Mouse (Mus musculus): ENCODE results near the gene Kctd7.

Gene Kctd7

DNA sequence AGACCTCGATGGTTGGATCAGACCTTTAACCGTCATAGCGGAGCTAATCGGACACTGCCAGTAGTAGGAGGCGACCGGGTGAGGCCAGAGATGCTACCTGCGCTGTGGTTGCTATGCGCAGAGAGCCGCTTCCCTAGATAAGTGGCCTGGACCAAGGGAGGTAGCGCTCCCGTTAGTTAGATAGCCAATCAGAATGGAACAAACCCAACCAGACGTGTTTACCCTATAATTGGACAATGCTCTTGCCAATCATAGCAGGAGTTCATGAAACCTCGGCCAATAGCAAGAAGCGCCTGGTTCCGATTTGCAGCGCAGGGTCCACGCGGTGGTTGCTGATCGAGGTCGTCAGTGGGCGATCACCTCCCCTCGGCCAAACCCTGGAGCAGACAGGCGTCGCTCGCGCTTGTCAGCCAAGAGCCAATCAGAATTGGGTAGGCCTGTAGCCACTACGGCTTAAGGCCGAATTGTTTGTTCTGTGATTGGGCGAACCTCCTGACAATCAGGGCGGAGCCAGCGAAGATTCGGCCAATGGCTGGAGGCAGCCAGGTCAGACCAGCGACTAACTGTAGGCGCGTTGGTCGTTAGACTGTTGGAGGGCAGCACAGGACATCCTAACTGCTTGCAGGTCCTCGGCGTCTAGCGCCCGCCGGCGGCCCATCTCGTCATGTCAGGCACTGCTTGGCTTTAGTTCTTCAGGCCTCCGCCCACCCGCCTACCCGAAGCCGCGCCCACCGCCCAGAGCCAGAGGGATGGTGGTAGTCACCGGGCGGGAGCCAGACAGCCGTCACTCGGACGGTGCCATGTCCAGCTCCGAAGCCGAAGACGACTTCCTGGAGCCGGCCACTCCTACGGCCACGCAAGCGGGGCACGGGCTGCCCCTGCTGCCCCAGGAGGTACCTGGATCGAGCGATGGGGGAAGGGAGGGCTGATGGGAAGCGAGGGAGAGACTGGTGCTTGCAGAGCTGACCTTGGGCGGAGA is at the start of gene Kctd7:
Gene Kctd7 (plus strand): TSS at position 528 of the 979 bp plus-strand sequence.
- DNase-seq: peak; percentile 98

DNA sequence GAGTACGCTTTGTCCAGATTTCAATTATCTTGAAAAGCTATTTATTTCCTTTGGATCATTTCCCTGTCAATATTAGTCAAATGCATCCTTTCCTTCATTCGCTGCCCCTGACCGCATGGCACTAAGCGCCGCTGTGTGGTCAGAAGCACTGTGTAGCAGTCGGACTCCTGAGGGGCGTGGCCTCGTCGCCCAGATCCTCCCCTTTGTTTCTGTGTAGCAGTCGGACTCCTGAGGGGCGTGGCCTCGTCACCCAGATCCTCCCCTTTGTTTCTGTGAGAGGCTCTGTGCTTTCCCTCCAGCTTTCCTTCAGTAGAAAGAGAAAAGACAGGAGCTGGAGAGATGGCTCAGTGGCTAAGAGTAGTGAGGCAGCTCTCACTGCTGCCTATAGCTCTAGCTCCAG is 47.9 kb upstream of the Kctd7 start:
- DNase-seq: no peak

DNA sequence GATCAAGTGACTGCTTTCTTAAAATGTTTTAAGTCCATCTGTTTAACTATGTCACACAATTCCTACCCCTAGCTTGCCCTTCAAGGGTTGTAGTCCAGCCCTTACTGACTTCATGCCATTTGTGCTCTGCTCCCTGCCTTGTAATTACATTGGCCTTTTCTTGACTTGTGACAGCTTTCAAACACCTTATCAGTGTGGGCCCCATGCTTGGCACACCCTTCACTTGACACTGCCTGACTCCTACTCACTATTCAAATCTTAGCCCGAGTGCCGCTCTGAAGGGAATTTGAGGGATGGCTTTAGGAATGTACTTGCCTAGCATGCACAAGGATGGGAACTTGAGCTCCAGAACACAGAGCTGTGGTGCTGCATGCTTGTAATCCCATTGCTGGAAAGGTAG is 46.8 kb upstream of the Kctd7 start:
- no peak for DNase-seq

DNA sequence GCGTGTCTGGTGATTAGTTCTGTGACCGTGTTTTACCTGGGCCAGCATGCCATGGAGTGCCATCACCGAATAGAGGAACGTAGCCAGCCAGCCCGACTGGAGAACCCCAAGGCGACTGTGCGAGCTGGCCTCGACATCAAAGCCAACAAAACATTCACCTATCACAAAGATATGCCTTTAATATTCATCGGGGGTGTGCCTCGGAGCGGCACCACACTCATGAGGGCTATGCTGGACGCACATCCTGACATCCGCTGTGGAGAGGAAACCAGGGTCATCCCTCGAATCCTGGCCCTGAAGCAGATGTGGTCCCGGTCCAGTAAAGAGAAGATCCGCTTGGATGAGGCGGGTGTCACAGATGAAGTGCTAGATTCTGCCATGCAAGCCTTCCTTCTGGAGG is 42.9 kb upstream of the Kctd7 start:
- DNase-seq: no peak

DNA sequence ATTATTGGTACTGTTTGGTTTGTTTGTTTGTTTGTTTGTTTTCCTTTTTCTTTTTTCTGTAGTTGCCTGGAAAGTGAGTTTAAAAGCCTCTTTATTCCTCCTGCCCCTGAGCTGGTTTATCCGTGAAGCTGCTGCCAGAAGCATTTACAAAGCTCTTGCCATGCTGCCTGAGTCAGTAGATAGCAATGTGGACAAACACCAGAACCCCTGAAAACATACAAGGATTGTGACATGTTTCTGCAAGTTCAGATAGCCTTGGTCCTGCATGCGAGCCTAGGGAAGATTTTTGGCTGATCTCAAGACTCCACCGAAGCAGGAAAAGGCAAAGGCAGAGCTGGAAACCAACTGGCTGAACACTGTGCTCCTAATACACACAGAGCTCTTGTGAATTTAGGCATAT is 35.3 kb upstream of the Kctd7 start:
- DNase-seq: no peak

DNA sequence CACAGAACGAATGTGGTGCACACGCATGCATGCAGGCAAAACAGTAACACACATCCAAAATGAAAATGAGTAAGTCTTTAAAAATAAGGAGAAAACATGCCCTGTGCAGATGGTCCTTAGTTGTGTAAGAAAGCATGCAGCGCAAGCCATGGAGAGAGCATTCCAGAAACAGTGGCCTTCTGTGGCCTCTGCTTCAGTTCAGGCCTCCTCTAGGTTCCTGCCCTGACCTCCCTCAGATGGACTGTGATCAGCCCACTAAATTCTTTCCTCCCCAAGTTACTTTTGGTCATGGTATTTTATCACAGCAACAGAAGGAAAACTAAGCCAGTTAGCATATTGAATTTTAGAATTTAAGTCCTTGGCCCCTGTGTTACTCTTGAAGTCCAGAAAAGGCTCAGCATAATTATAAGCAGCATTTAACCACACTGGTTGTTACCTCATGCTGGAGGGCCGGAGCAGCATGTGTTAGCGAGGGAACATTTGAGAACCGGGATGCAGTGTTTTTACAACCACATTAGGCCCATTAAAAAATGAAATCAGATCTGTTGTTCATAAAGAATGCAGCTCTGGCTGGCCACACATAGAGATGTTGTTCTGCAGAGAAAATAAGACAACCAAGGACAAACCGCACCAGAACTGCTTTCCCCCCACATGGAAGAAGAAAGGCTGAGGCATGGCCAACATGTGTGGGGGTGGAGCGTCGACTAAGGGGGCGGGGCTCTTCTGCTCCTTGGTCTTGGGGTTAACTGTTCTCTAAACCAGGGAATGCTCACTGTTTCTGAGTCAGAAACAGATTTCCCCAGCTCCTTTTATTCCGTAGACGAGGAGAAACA is 33.8 kb upstream of the Kctd7 start:
- no peak for DNase-seq

DNA sequence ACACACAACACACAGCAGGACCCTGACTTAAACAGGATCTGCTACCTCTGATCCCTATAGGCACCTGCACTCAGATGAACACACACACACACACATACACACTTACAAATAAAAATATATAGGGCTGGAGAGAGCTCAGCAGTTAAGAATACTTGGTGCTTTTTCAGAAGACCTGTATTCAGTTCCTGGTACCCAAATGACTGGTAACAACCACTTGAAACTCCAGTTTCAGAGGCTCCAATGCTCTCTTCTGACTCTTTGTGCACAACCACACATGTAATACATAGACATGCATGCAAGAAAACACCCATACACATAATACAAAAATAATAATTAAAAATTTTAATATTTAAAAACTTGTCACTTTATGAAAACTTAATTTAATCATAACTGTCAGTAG is 32.0 kb upstream of the Kctd7 start:
- no peak for DNase-seq

DNA sequence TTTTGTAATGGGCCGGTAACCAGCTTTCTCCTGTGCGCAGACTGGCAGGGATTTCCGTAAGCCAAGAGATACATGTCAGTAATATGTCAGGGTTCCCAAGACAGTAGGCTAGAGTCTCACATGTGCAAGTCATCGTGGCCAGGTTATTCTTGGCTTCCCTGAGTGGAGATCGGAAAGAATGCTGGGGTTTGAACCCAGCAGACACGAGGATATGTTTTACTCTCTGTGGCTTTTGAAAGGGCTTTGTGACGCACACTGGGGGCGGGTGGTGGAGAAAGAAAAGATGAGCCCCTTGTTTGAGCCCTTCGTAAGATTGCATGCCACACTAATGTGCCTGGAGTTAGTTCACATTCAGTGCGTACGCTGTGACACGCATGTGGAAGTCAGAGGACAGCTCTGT is 28.5 kb upstream of the Kctd7 start:
- no peak for DNase-seq

DNA sequence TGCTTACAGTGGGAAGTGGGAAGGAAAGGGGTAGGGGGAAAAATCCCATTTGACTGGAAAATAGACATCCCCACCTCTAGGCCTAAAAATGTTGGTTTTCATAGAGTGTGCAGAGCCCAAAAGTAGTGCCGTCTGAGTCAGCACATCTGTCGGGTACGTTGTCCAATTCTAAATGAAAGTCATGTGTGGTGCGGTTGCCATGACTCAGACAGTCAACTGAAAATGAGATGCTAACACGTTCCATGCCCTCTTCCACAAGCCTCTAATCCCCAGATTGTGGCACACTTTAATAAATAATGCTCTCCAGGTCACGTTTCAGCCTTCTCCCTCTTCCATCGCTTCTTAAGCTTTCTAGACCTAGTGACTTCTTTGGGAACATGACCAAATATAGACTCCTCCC is 27.8 kb upstream of the Kctd7 start:
- DNase-seq: peak; percentile 32

DNA sequence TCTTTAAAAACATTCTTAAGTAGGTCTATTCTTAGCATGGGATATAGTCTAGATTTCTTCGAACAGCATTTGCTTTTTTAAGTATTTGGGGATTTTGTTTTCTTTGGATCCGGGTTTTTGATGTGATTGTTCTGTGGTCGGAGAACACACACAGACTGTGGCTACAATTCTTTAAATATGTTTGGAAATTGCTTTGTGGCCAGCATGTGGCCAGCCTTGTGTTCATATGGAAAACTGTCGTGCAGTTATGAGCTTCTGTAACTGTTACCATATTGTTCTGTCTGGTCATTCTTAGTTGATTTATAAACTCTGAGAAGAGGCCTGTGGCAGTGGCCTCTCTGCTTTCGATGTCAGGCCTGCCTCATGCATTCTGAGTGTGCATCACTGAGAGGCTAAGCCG is 26.7 kb upstream of the Kctd7 start:
- no peak for DNase-seq

DNA sequence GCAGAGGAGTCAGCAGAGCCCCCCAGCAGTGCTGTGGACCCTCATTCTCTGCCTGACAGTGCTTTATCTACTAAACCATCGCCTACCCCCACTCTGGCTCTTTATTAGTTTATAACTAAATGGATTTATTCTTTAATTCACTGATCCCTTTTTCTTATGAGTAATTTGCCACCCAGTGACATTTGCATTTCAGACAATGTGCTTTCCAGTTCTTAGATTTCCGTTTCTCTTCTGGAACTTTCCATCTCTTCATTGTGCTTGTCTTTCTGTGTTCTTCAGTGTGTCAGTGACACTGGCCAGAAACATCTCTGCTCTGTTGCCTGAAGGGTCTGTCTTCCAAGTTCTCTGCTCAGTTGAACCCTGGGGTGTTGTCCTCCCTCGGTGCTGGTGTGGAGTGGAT is 25.4 kb upstream of the Kctd7 start:
- DNase-seq: no peak

DNA sequence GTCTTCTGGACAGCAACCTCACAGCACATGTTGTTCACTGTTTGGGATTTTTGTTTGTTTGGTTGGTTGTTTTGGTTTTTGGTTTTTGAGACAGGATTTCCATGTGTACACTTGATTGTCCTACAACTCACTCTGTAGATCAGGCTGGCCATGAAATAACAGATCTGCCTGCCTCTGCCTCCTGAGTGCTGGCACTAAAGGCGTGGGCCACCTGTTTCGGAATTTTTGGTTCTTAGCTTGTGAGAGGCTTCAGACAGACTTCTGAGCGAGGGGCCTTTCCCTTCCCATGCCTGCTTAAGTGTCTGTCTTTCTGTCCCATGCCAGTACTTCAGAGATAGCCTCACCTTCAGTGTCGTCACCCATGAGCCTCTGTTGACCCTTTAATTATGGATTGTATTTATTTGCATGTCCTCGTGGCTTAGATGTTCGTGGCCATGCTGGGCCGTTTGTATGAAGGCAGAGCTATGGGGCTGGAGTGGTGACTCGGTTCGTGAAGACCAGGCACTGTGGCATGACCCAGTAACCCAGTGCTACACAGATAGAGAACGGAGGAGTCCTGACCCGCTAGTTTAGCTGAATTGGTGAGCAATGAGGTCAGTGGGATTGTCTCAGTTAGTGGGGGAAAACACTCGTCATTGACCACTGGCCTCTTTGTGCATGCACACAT is 24.5 kb upstream of the Kctd7 start:
- no peak for DNase-seq

DNA sequence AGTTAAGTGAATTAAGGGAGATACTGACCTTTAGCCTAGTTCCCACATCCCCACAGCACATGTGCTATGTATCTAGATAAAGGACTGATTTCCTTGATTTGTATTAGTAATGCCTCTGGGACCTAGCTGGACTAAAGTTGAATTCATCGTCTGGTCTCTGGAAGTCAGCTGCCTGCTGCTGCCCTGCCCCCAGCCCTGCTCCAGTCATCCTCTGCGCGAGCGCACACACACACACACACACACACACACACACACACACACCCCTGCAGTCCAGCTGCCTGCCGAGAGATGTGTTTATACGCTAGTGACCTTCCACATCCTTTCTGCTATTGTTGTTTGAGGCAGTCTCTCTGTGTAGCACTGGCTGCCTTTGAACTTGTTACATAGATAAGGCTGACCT is 23.8 kb upstream of the Kctd7 start:
- no peak for DNase-seq

DNA sequence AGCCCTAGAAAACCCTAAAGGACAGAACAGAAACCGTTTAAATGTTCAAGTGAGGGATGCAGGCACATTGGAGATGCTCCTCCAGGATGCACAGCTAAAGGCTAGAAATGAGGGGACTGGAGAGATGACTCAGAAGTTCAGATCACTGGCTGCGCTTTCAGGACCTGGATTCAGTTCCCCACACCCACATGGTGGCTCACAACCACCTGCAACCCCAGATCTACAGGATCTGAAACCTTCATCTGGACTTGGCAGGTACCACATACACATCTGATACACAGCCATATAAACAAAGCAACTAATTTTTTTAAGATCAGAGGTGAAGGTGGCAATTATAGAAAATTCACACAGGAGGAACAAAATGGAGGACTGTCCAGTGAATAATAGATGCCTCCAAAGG is 22.3 kb upstream of the Kctd7 start:
- no peak for DNase-seq

DNA sequence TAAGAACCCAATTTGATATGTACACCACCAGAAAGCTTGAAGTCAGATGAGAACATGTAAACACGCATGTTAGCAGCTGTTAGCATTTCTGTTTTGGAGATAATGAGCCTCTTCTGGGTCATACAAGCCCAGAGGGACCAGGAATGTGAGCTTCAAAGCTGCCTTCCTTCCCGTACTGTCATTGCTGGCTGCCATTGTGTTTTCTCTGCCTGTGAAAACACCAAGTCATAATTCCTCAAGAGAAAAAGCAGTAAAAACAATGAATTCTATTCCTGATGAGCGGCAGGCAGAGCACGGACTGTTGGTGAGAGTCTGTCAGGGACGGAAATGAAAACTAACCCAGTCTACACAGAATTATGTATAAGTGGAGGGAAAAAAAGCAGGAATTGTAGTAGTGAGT is 20.4 kb upstream of the Kctd7 start:
- DNase-seq: no peak

DNA sequence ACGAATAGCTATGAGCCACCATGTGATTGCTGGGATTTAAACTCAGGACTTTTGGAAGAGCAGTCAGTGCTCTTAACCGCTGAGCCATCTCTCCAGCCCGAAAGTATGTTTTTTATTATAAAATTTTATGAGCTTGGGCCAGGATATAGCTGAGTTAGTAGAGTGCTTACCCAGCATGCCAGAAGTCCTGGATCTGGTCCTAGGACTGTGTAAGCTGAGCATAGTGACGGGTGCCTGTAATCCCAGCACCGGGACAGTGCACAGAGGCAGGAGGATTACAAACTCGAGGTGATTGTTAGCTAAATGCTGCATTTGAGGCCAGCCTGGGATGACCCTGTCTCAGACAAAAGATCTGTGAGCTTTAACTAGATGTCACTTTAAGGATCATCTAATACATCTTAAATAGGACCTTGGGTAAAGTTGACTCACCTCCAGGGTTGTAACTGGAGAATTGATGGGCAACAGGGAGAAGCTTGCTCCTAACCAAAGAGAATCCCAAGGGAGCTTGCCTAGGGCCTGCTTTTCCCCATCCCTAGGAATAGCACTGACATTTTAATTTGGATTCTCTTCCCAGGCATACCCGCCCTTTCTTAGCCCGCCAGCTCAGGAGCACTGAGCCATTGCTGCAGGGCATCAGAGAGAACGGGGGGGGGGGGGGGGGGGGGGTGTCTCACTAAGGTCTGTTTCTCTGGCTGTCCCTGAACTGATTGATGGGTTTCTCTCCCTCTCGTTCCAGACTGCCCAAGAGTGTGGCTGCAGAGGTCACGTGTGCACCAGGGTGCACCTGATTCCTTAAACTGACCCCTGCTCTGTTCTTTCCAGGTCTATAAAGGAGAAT is 15.8 kb upstream of the Kctd7 start:
- DNase-seq: no peak

DNA sequence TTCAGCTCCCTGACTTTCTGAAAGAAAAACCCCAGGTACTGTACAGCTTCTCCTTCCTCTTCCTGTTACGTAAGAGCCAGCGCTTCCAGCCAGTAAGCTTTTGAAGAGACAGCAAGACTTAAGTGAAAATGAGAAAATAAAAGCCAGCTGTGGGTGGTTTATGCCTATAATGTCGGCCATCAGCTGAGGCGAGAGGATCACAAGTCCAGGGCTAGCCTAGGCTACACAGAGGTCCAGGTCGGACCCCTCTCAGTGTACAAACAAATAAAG is 15.2 kb upstream of the Kctd7 start:
- DNase-seq: peak; percentile 30

DNA sequence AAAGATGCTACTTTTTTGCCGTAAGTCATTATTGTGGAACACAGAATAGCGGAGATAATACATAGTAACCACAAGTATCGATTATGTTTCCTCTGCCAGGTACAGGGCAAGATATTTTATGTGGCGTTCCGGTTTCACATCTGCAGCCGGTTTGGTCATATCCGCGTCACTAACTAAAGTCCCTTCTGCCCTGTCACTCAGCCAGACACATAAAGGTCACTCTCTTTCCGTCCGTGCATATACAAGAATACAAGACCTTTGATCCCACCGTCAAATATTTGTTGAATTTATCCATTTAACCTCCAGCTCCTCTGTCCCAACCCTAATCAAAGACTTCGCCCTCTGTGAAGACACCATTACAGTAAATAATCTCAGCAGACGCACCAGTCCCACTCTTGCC is 8.1 kb upstream of the Kctd7 start:
- no peak for DNase-seq

DNA sequence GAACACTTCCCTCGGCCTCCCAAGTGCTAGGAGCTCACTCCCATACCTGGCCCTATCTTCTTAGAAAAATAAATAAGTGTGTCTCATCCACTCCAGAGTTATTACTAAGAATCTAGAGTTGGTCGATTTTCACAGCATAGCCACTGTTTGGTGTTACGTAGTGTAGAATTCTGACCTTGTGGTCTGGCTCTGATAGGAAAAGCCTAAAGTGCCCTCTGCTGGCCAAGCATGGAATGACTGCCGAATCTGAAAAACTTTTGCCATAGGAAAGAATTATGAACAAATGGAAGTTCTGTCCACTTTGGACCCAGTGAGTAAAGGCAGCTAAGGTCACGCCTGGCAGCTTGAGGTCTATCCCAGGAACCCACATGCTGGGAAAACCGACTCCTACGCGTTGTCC is 5.3 kb upstream of the Kctd7 start:
- DNase-seq: peak; percentile 69

DNA sequence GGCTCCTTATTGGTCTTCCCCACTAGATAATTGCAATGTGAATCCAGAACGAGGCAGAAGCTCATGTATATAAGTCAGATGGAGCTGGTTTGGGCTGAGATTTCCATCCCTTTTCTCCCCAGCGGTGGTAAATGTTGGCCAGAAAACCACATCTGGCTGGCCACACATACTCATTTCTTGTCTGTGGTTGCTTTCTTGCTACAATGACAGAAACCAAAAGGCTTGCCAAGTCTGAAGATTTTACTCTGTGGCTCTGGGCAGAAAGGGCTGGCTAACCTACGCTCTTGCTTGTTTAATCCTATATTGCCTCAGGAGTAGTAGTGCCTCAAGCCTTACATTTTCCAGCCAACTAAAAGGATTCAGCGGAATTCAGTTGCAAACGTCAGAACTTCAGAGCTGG is 3.5 kb upstream of the Kctd7 start:
- DNase-seq: no peak

DNA sequence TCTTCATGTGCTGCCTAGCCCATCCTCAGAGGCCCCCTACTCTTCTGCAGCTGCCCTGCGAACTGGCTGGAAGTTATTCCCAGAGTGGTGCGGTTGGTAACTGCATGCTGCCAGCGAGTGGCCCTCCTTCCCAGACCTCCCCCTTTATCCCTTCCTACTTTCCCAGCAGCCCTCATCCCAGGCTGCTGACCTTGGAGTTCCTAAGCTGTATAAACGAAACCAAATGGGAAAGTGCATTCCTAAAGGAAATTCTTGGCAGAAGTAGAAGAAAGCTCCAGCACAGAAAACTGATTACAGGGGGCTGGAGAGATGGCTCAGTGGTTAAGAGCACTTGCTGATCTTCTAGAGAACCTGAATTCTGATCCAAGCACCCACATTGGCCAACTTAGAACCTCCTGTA is 2.6 kb upstream of the Kctd7 start:
- DNase-seq: no peak

DNA sequence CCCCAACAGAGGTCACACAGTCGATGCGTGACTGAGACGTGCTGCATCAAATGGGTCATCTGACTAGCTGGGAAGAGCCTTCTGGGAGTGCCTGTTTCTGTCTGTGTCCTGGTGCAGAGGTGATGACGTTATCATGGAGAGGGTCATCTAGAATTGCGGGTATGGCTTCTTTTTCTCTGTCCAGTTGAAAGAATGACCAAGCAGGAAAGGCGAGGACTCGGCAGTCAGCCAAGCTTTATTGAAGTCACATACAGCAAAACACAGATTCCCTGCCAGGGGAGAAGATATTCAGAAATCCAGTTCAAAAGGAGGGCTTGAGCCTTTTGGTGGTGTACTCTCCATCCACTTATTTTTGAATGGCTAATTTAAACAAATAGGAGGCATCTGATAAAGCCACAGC is 1.6 kb upstream of the Kctd7 start:
- DNase-seq: no peak

DNA sequence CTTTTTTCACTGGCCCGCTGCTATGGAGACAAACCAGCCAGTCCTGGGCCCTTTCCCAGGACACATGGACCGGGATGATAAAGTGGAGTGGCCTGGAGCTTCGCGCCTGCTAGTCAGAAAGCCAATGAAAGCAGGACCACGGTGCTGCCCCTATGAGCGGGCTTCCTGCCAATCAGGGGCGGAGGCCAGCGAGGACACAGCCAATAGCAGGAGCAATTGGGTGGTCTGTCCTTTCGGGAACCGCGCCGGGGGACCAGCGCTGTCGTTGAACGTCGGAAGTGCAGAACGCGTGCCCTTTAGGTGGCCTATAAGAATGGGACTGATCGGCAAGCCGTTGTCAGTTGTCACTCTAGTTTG is 706 bp upstream of the Kctd7 start:
- peak; percentile 75 for DNase-seq

Measured in right cerebral cortex, adult 18-20 months (tissue).